Mouse (Mus musculus) adrenal gland, adult 2 months (tissue): ENCODE measurements at regions not wholly inside any gene's neighbourhood (a gene's known extent, or its start where the extent isn't known, plus 50 kb on each side); places are given as distances from the start of the nearest gene placed in this dataset.

Source experiments
- DNase-seq: peaks from one replicate; pipeline ENCODE4 v3.0.0; 2021

DNA sequence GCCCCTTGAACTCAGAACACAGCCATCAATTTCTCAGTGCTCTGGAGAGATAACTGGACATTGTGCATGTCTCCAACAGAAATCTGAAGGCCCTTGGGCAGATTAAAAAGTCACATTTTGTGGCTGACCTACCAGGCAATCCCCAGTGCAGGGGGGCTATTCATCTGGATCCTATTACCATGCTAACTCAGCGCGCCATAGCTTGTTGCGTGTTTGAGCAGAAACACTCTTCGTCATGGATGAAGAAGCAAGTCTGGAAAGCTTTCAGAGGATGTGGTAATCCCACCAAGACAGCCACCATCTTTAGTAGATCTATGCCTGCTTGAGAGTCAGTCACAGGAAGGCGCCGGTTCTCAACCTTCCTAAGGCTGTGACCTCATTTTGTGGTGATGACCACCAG, 243.9 kb downstream of the Sipa1l2 start:
- DNase-seq, result no peak

DNA sequence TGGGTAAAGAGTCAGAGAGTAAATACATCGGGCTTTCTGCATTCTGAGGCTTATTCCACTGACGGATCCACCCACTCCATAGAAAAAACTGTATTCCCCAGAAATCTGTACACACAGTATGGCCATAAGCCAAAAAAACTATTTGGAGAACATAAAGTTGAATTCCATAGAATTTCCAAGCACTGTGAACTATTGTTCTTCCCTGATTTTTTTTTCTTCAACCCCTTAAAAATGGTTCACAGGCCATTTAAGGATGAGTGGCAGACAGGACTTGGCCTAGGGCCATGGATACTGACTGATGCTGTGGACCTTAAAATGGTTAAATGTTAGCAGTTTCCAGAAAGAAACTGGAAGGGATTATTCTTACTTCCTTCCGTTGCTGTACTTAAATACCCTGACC, 247.0 kb downstream of the Sipa1l2 start:
- DNase-seq, result no peak

GRCm38 (mm10) chr8:125317584-125317991, 252.0 kb downstream of the Sipa1l2 start:
- peak; percentile 8 for DNase-seq

GRCm38 (mm10) chr8:125315736-125316135, 253.9 kb downstream of the Sipa1l2 start:
- peak; percentile 28 for DNase-seq

DNA sequence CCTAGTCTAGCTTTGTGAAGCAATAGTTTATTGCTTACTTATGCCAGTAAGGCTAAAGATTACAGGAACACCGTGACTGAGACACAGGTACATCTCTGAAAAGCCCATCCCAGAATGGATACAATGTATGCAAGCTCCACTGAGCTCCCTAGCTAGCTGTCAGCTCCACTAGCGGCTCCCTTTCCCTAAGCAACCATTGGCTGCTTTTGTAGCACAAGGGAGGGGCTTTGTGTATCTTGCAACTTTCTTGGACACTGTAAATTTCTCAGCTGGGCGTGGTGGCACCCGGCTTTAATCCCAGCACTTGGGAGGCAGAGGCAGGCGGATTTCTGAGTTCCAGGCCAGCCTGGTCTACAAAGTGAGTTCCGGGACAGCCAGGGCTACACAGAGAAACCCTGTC, 254.6 kb downstream of the Sipa1l2 start:
- no peak for DNase-seq

GRCm38 (mm10) chr8:125314221-125314984, 255.2 kb downstream of the Sipa1l2 start:
- DNase-seq, result peak; percentile 69

GRCm38 (mm10) chr8:125311228-125312053, 257.4 kb downstream of the Disc1 start:
- no peak for DNase-seq
